ENCODE assay signal across 9 mouse cellular contexts in the genomic region with DNA sequence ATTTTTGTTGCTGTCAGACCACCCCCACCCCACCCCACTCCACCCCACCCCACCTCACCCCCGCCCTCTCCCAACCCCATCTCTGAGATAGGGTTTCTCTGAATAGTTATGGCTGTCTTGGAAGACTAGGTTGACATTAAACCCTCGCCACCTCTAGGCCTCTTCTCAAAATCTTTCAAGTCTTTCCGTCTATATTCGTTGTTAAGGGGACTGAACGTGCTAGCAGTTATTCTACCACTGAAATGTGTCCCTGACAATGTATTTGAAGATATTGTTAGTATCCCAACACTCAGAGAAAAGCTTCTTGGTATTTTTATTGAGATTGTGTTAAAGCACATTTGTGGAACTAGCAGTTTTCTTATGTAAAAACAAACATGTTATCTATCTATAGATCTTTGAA. TPM values are rescaled to one million over a fixed set of nuclear protein-coding genes. Genes with fewer than 3 reads are reported as not detected.
A peak's percentile ranks its signal among the peaks of the same experiment; 100 is the strongest.
DNase-seq lines count a peak whose midpoint lies in the region; ATAC-seq and TF ChIP-seq lines count a peak whose summit lies in the region.
"Had no signal": no experiment of that assay in that cellular context is flagged by ENCODE, and none has a peak within 500 bp of the region (broad histone marks: within the 10 kb centered on the region; RNA-seq: fewer than 3 reads in every experiment).

No protein-coding gene starts in this region.

- no peak for TF ChIP-seq CTCF in lung, embryonic 14.5 days (IDR thresholded peaks at IDR 0.05; ENCODE audit: low read depth)
- TF ChIP-seq CTCF in hindbrain, postnatal 0 days (IDR thresholded peaks at IDR 0.05; ENCODE audit: low read depth), result no peak
- no peak for TF ChIP-seq CTCF in midbrain, postnatal 0 days (IDR thresholded peaks at IDR 0.05)

- DNase-seq in lung, embryonic 14.5 days, result peak; percentile 26
- no peak for DNase-seq in lung, postnatal 4 days
- peak; percentile 29 for DNase-seq in c-Kit-negative CD71-positive TER-119-positive erythroid progenitor cells, embryonic 14.5 days (ENCODE audit: low read depth, low spot score)
- DNase-seq in hindbrain, postnatal 0 days (ENCODE audit: low spot score), result no peak
- no peak for DNase-seq in midbrain, postnatal 0 days (ENCODE audit: low spot score)
- no peak for DNase-seq in cerebellum, adult 9-10 months
- DNase-seq in left cerebral cortex, postnatal 14 days (ENCODE audit: low spot score in 2 of 2), result no peak
- DNase-seq in gastrocnemius, adult 18-20 months (ENCODE audit: low spot score), result no peak
- DNase-seq: thymus, postnatal 4 days had no signal

- H3K27me3 ChIP-seq in lung, embryonic 14.5 days (ENCODE audit: insufficient read depth, low read length), result no peaks in the 10 kb centered on the region
- H3K27me3 ChIP-seq in hindbrain, postnatal 0 days (ENCODE audit: insufficient read depth, low read length), result no peaks in the 10 kb centered on the region
- H3K27me3 ChIP-seq in midbrain, postnatal 0 days (ENCODE audit: insufficient read depth, low read length), result no peaks in the 10 kb centered on the region

- ATAC-seq in lung, embryonic 14.5 days (ENCODE audit: insufficient read depth), result no peak
- no peak for ATAC-seq in hindbrain, postnatal 0 days
- no peak for ATAC-seq in midbrain, postnatal 0 days (ENCODE audit: low FRiP score)

- WGBS in lung, embryonic 14.5 days, result 45% methylated on average over 5 of the region's 5 CpGs
- 67% methylated on average over 5 of the region's 5 CpGs for WGBS in hindbrain, postnatal 0 days
- WGBS in midbrain, postnatal 0 days, result 71% methylated on average over 5 of the region's 5 CpGs

- no peaks in the 10 kb centered on the region for H3K36me3 ChIP-seq in lung, embryonic 14.5 days (ENCODE audit: insufficient read depth)
- no peaks in the 10 kb centered on the region for H3K36me3 ChIP-seq in hindbrain, postnatal 0 days (ENCODE audit: insufficient read depth, low read length)
- no peaks in the 10 kb centered on the region for H3K36me3 ChIP-seq in midbrain, postnatal 0 days (ENCODE audit: insufficient read depth, low read length)

- H3K4me1 ChIP-seq in lung, embryonic 14.5 days (ENCODE audit: insufficient read depth), result 0 out of 2 replicates have a peak, but pooled peaks cover 5% of the 10 kb centered on the region
- peaks cover 6% of the 10 kb centered on the region; the same call in 1 of the 2 replicates for H3K4me1 ChIP-seq in hindbrain, postnatal 0 days (ENCODE audit: insufficient read depth, low read length)
- 0 out of 2 replicates have a peak, but pooled peaks cover 3% of the 10 kb centered on the region for H3K4me1 ChIP-seq in midbrain, postnatal 0 days (ENCODE audit: insufficient read depth, low read length)

- no peaks in the 10 kb centered on the region for H3K9me3 ChIP-seq in lung, embryonic 14.5 days (ENCODE audit: low read depth, low read length)
- no peaks in the 10 kb centered on the region for H3K9me3 ChIP-seq in hindbrain, postnatal 0 days (ENCODE audit: low read length)
- no peaks in the 10 kb centered on the region for H3K9me3 ChIP-seq in midbrain, postnatal 0 days (ENCODE audit: low read length)

- H3K4me2 ChIP-seq in lung, embryonic 14.5 days, result peak overlapping the region; percentile 90
- 0 out of 2 replicates have a peak overlapping the region, but pooled peaks have one; percentile 98 for H3K4me2 ChIP-seq in hindbrain, postnatal 0 days (ENCODE audit: low read depth, low read length)
- H3K4me2 ChIP-seq in midbrain, postnatal 0 days (ENCODE audit: low read depth, low read length, poor library complexity, severe bottlenecking), result peak overlapping the region; percentile 99; the same call in 1 of the 2 replicates

- peak overlapping the region; percentile 63; the same call in 1 of the 2 replicates for H3K4me3 ChIP-seq in lung, embryonic 14.5 days (ENCODE audit: low read depth, low read length)
- H3K4me3 ChIP-seq in hindbrain, postnatal 0 days (ENCODE audit: low read length), result no peak overlapping the region
- no peak overlapping the region for H3K4me3 ChIP-seq in midbrain, postnatal 0 days (ENCODE audit: low read depth, low read length)

- H3K27ac ChIP-seq in lung, embryonic 14.5 days (ENCODE audit: low read depth), result peak overlapping the region; percentile 100
- H3K27ac ChIP-seq in hindbrain, postnatal 0 days, result no peak overlapping the region
- no peak overlapping the region for H3K27ac ChIP-seq in midbrain, postnatal 0 days (ENCODE audit: low read depth, low read length)

- peak overlapping the region; percentile 94 for H3K9ac ChIP-seq in lung, embryonic 14.5 days
- no peak overlapping the region for H3K9ac ChIP-seq in hindbrain, postnatal 0 days (replicated peaks; ENCODE audit: low read length)
- no peak overlapping the region for H3K9ac ChIP-seq in midbrain, postnatal 0 days (replicated peaks; ENCODE audit: low read length, poor library complexity, severe bottlenecking)

- intact Hi-C loops in left cerebral cortex, postnatal 14 days (cut with DNase I), result loop anchor here (10.0 kb wide), 2 partner anchors 316 to 1696 kb away; a partner anchor contains a TSS

RNA-seq across cellular contexts. Expression of a gene that starts 2.3 kb away (rescaled TPM):
- 30.5 and 32.3 TPM in 2 replicates for polyA plus RNA-seq in lung, embryonic 14.5 days (2014; fragmentation: Nextera tagmentation; extraction: Ambion mirVana)
- 508 and 626 TPM in 2 replicates for total RNA-seq in hindbrain, postnatal 0 days (2014; rRNA removed)
- polyA plus RNA-seq in hindbrain, postnatal 0 days (2015; fragmentation: Nextera tagmentation; extraction: Ambion mirVana), result 31.4 and 35.4 TPM in 2 replicates
- total RNA-seq in midbrain, postnatal 0 days (2014; rRNA removed), result 243 and 275 TPM in 2 replicates
- polyA plus RNA-seq in midbrain, postnatal 0 days (2015; fragmentation: Nextera tagmentation; extraction: Ambion mirVana), result 26.1 and 26.5 TPM in 2 replicates
- 10 to 100 TPM; 55.8 to 75.9 TPM for total RNA-seq in left cerebral cortex, postnatal 14 days (2021)
- total RNA-seq in gastrocnemius, adult 18-20 months (2021), result 100 to 1,000 TPM; 157 to 219 TPM

RNA-seq across cellular contexts. Expression of a gene that starts 4.5 kb away (rescaled TPM):
- 11.3 and 16.9 TPM in 2 replicates for polyA plus RNA-seq in lung, embryonic 14.5 days (2014; fragmentation: Nextera tagmentation; extraction: Ambion mirVana)
- 1,362 and 1,480 TPM in 2 replicates for total RNA-seq in hindbrain, postnatal 0 days (2014; rRNA removed)
- polyA plus RNA-seq in hindbrain, postnatal 0 days (2015; fragmentation: Nextera tagmentation; extraction: Ambion mirVana), result 1.6 and 2.1 TPM in 2 replicates
- total RNA-seq in midbrain, postnatal 0 days (2014; rRNA removed), result 206 and 420 TPM in 2 replicates
- polyA plus RNA-seq in midbrain, postnatal 0 days (2015; fragmentation: Nextera tagmentation; extraction: Ambion mirVana), result not detected in 2 replicates
- total RNA-seq in left cerebral cortex, postnatal 14 days (2021), result 1 to 10 TPM; 6.8 to 7.2 TPM
- total RNA-seq in gastrocnemius, adult 18-20 months (2021), result not detected

RNA-seq across cellular contexts. Expression of a gene that starts 5.6 kb away (rescaled TPM):
- polyA plus RNA-seq in lung, embryonic 14.5 days (2014; fragmentation: Nextera tagmentation; extraction: Ambion mirVana), result 1.6 and 4.0 TPM in 2 replicates
- 1,454 and 1,759 TPM in 2 replicates for total RNA-seq in hindbrain, postnatal 0 days (2014; rRNA removed)
- 0.49 and 0.55 TPM in 2 replicates for polyA plus RNA-seq in hindbrain, postnatal 0 days (2015; fragmentation: Nextera tagmentation; extraction: Ambion mirVana)
- 491 and 821 TPM in 2 replicates for total RNA-seq in midbrain, postnatal 0 days (2014; rRNA removed)
- polyA plus RNA-seq in midbrain, postnatal 0 days (2015; fragmentation: Nextera tagmentation; extraction: Ambion mirVana), result 0.61 TPM in 1 of 2 replicates, not detected in the other
- total RNA-seq in left cerebral cortex, postnatal 14 days (2021), result 10 to 100 TPM; 18.8 to 20.7 TPM
- total RNA-seq in gastrocnemius, adult 18-20 months (2021), result 1 to 10 TPM; 1.3 to 1.4 TPM

RNA-seq across cellular contexts. Expression of a gene that starts 10.0 kb away (rescaled TPM):
- 70.8 and 71.5 TPM in 2 replicates for polyA plus RNA-seq in lung, embryonic 14.5 days (2014; fragmentation: Nextera tagmentation; extraction: Ambion mirVana)
- total RNA-seq in hindbrain, postnatal 0 days (2014; rRNA removed), result 349 and 438 TPM in 2 replicates
- 7.4 and 10.4 TPM in 2 replicates for polyA plus RNA-seq in hindbrain, postnatal 0 days (2015; fragmentation: Nextera tagmentation; extraction: Ambion mirVana)
- 98.5 and 290 TPM in 2 replicates for total RNA-seq in midbrain, postnatal 0 days (2014; rRNA removed)
- polyA plus RNA-seq in midbrain, postnatal 0 days (2015; fragmentation: Nextera tagmentation; extraction: Ambion mirVana), result 2.1 and 2.4 TPM in 2 replicates
- total RNA-seq in left cerebral cortex, postnatal 14 days (2021), result 10 to 100 TPM; 30.0 to 36.8 TPM
- total RNA-seq in gastrocnemius, adult 18-20 months (2021), result under 1 TPM in 1 of 2 experiments, not detected in 1; 0.82 TPM

RNA-seq across cellular contexts. Expression of a gene that starts 11.2 kb away (rescaled TPM):
- polyA plus RNA-seq in lung, embryonic 14.5 days (2014; fragmentation: Nextera tagmentation; extraction: Ambion mirVana), result 18.4 and 18.7 TPM in 2 replicates
- total RNA-seq in hindbrain, postnatal 0 days (2014; rRNA removed), result 956 and 1,079 TPM in 2 replicates
- 2.6 and 3.2 TPM in 2 replicates for polyA plus RNA-seq in hindbrain, postnatal 0 days (2015; fragmentation: Nextera tagmentation; extraction: Ambion mirVana)
- total RNA-seq in midbrain, postnatal 0 days (2014; rRNA removed), result 124 and 290 TPM in 2 replicates
- 0.50 and 0.51 TPM in 2 replicates for polyA plus RNA-seq in midbrain, postnatal 0 days (2015; fragmentation: Nextera tagmentation; extraction: Ambion mirVana)
- 10 to 100 TPM; 16.5 to 23.8 TPM for total RNA-seq in left cerebral cortex, postnatal 14 days (2021)
- total RNA-seq in gastrocnemius, adult 18-20 months (2021), result 1 to 10 TPM in 1 of 2 experiments, not detected in 1; 1.3 TPM

Comparison
In these comparisons a context has a peak if more than half of its experiments do, and no peak if none do; other contexts are left out.
1. DNase-seq: peak in lung, embryonic 14.5 days (single experiment) and c-Kit-negative CD71-positive TER-119-positive erythroid progenitor cells, embryonic 14.5 days (single experiment); none in lung, postnatal 4 days (0 of 2), hindbrain, postnatal 0 days (single experiment), midbrain, postnatal 0 days (single experiment), cerebellum, adult 9-10 months (single experiment), left cerebral cortex, postnatal 14 days (0 of 2) and gastrocnemius, adult 18-20 months (single experiment).
2. RNA of a gene that starts 4.5 kb away (total RNA-seq): 1,362 to 1,480 TPM in hindbrain, postnatal 0 days and 206 to 420 TPM in midbrain, postnatal 0 days; 6.8 to 7.2 TPM in left cerebral cortex, postnatal 14 days and not detected in gastrocnemius, adult 18-20 months; every median in the first group is over 10 times any median in the second.
3. RNA of a gene that starts 5.6 kb away (total RNA-seq): 1,454 to 1,759 TPM in hindbrain, postnatal 0 days and 491 to 821 TPM in midbrain, postnatal 0 days; 18.8 to 20.7 TPM in left cerebral cortex, postnatal 14 days and 1.3 to 1.4 TPM in gastrocnemius, adult 18-20 months; every median in the first group is over 10 times any median in the second.
4. Peak in every context shown above with its lines, with median percentiles within 50 percentile points of each other: H3K4me2 ChIP-seq.